24 mouse cellular contexts compared by ENCODE assay signal in genomic region chr3:121327406-121327805, GRCm38 (mm10). TPM values are rescaled to one million over a fixed set of nuclear protein-coding genes. Genes with fewer than 3 reads are reported as not detected.
DNase-seq lines count a peak whose midpoint lies in the region; ATAC-seq and TF ChIP-seq lines count a peak whose summit lies in the region.
"Had no signal": no experiment of that assay in that cellular context is flagged by ENCODE, and none has a peak within 500 bp of the region (broad histone marks: within the 10 kb centered on the region; RNA-seq: fewer than 3 reads in every experiment).

No protein-coding gene starts in this region.

- no peak overlapping the region for H3K9ac ChIP-seq in hindbrain, embryonic 15.5 days
- no peak overlapping the region for H3K9ac ChIP-seq in hindbrain, embryonic 14.5 days
- H3K9ac ChIP-seq: heart, embryonic 12.5 days; hindbrain, embryonic 12.5 days had no signal

- no peak for DNase-seq in hindbrain, embryonic 14.5 days (ENCODE audit: low spot score)
- peak; percentile 62 for DNase-seq in 3T3-L1 (ENCODE audit: low read depth, low spot score)
- DNase-seq in Muller cell, postnatal 12 days (ENCODE audit: inconsistent ontology term) = peak; percentile 95
- no peak for DNase-seq in layer of hippocampus, postnatal 14 days (ENCODE audit: low spot score in 2 of 2)
- DNase-seq in urinary bladder, postnatal 4 days (ENCODE audit: low spot score in 2 of 2) = no peak
- DNase-seq: adrenal gland, adult 2 months; B cell, adult 2 months; cerebellum, adult 2 months; cerebellum, postnatal 10 days; gastrocnemius, postnatal 10 days; heart, postnatal 36 days; kidney, adult 8-10 months had no signal

- H3K27ac ChIP-seq in hindbrain, embryonic 15.5 days (replicated peaks) = no peak overlapping the region
- H3K27ac ChIP-seq in hindbrain, embryonic 14.5 days = no peak overlapping the region
- H3K27ac ChIP-seq in embryonic fibroblast, embryonic 13.5 days (ENCODE audit: insufficient read depth, low read length) = peak overlapping the region; percentile 90
- H3K27ac ChIP-seq: embryonic facial prominence, embryonic 10.5 days; hindbrain, embryonic 12.5 days had no signal

- ATAC-seq in hindbrain, embryonic 15.5 days (ENCODE audit: low FRiP score, low read depth) = 0 out of 2 replicates have a peak, but pooled peaks have one; percentile 54
- ATAC-seq in hindbrain, embryonic 14.5 days (ENCODE audit: low FRiP score) = no peak
- ATAC-seq: activated CD4-positive, CD25-positive, alpha-beta regulatory T cell, adult 4 months; CD4-positive, CD25-positive, alpha-beta regulatory T cell, adult 4 months; forebrain, embryonic 16.5 days; intestine, embryonic 16.5 days; Patski had no signal

- no peak for TF ChIP-seq CTCF in embryonic fibroblast, embryonic 13.5 days (IDR thresholded peaks at IDR 0.05; ENCODE audit: borderline replicate concordance, insufficient read depth, low read length)

- no peaks in the 10 kb centered on the region for H3K36me3 ChIP-seq in hindbrain, embryonic 15.5 days
- no peaks in the 10 kb centered on the region for H3K36me3 ChIP-seq in hindbrain, embryonic 14.5 days (replicated peaks; ENCODE audit: control insufficient read depth, insufficient read depth)
- H3K36me3 ChIP-seq: hindbrain, embryonic 12.5 days had no signal

- no peak for TF ChIP-seq POLR2A in embryonic fibroblast, embryonic 13.5 days (IDR thresholded peaks at IDR 0.05; ENCODE audit: low read depth, low read length)

- no peaks in the 10 kb centered on the region for H3K4me1 ChIP-seq in hindbrain, embryonic 15.5 days (replicated peaks)
- H3K4me1 ChIP-seq in hindbrain, embryonic 14.5 days (replicated peaks; ENCODE audit: control insufficient read depth, insufficient read depth, low read length) = no peaks in the 10 kb centered on the region
- peaks cover 3% of the 10 kb centered on the region; the same call in 1 of the 2 replicates for H3K4me1 ChIP-seq in embryonic fibroblast, embryonic 13.5 days (ENCODE audit: control insufficient read depth, insufficient read depth, low read length)
- H3K4me1 ChIP-seq: embryonic facial prominence, embryonic 10.5 days; heart, embryonic 12.5 days; hindbrain, embryonic 12.5 days had no signal

- no peaks in the 10 kb centered on the region for H3K27me3 ChIP-seq in hindbrain, embryonic 15.5 days
- no peaks in the 10 kb centered on the region for H3K27me3 ChIP-seq in hindbrain, embryonic 14.5 days (ENCODE audit: control insufficient read depth, insufficient read depth, low read length)
- H3K27me3 ChIP-seq: heart, embryonic 12.5 days; hindbrain, embryonic 12.5 days; Patski had no signal

- H3K4me2 ChIP-seq in hindbrain, embryonic 15.5 days = no peak overlapping the region
- no peak overlapping the region for H3K4me2 ChIP-seq in hindbrain, embryonic 14.5 days (replicated peaks)
- H3K4me2 ChIP-seq: heart, embryonic 12.5 days; hindbrain, embryonic 12.5 days had no signal

- WGBS in hindbrain, embryonic 15.5 days = 67% methylated on average over 5 of the region's 5 CpGs
- 69% methylated on average over 5 of the region's 5 CpGs for WGBS in hindbrain, embryonic 14.5 days

- H3K9me3 ChIP-seq in hindbrain, embryonic 15.5 days = no peaks in the 10 kb centered on the region
- H3K9me3 ChIP-seq in hindbrain, embryonic 14.5 days (ENCODE audit: control insufficient read depth, low read length) = no peaks in the 10 kb centered on the region
- H3K9me3 ChIP-seq: G1E; hindbrain, embryonic 12.5 days had no signal

- no peak overlapping the region for H3K4me3 ChIP-seq in hindbrain, embryonic 15.5 days
- no peak overlapping the region for H3K4me3 ChIP-seq in hindbrain, embryonic 14.5 days (replicated peaks; ENCODE audit: low read length)
- no peak overlapping the region for H3K4me3 ChIP-seq in embryonic fibroblast, embryonic 13.5 days (ENCODE audit: insufficient read depth, low read length)
- H3K4me3 ChIP-seq: embryonic facial prominence, embryonic 10.5 days; erythroblast, embryonic 14.5 days; heart, embryonic 12.5 days; hindbrain, embryonic 12.5 days had no signal

RNA-seq across cellular contexts. Expression of gene Alg14, which starts 35.8 kb away (rescaled TPM):
- polyA plus RNA-seq in hindbrain, embryonic 15.5 days (2015; fragmentation: Nextera tagmentation; extraction: Ambion mirVana) = 34.6 and 38.0 TPM in 2 replicates
- polyA plus RNA-seq in hindbrain, embryonic 14.5 days (2014; fragmentation: Nextera tagmentation; extraction: Ambion mirVana) = 35.0 and 47.1 TPM in 2 replicates
- 34.8 and 49.0 TPM in 2 replicates for polyA plus RNA-seq in embryonic fibroblast, embryonic 13.5 days (2011; ENCODE audit: insufficient read length, low read depth, missing spikeins)
- total RNA-seq in layer of hippocampus, postnatal 14 days (2021) = 10 to 100 TPM; 18.6 to 21.7 TPM

RNA-seq across cellular contexts. Expression of gene Tmem56, which starts 44.5 kb away (rescaled TPM):
- polyA plus RNA-seq in hindbrain, embryonic 15.5 days (2015; fragmentation: Nextera tagmentation; extraction: Ambion mirVana) = 2.5 and 2.6 TPM in 2 replicates
- polyA plus RNA-seq in hindbrain, embryonic 14.5 days (2014; fragmentation: Nextera tagmentation; extraction: Ambion mirVana) = 4.3 and 5.0 TPM in 2 replicates
- polyA plus RNA-seq in embryonic fibroblast, embryonic 13.5 days (2011; ENCODE audit: insufficient read length, low read depth, missing spikeins) = 0.27 and 1.1 TPM in 2 replicates
- 10 to 100 TPM; 25.4 to 28.3 TPM for total RNA-seq in layer of hippocampus, postnatal 14 days (2021)
- polyA plus RNA-seq: CD4-positive, CD25-positive, alpha-beta regulatory T cell, adult 4 months had no signal

Comparison
In these comparisons a context has a peak if more than half of its experiments do, and no peak if none do; other contexts are left out.
1. DNase-seq: peak in 3T3-L1 (single experiment) and Muller cell, postnatal 12 days (single experiment); none in hindbrain, embryonic 14.5 days (single experiment), layer of hippocampus, postnatal 14 days (0 of 2) and urinary bladder, postnatal 4 days (0 of 2).